Mouse (Mus musculus): ENCODE measurements around the gene Fermt2.

DNA sequence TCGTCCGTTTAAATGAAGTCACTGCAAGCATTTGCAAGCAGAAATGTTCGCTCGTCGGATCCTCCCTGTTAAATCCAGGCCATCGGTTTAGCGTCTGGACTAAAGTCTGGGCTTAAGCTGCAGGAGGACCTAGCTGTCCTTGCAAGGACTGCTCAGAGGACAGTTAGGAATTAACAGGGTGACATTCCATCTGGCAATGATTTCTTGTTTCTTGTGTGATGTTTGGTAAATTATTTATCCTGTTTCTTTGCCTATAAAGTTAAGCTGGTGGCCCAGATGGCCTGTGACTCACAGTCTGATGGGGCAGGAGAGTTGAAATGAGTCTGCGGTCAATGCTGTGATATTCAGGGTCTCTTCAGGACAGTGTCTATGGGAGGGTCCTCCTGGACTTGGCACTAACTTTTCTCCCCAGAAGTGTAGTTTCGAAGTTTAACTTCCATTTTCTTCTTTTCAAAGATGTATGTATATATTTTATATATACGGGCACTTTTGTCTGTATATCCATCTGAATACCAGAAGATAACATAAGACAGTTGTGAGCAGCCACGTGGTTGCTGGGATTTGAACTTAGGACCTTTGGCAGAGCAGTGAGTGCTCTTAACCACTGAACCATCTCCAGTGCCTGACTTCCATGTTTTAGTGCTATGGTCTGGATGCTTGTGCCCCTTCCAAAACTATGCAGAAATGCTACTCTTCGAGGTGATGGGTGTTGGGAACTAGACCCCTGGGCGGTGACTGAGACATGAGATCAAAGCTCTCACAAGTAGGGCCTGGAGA lies 99.7 kb downstream of the Fermt2 start:
- TF ChIP-seq EP300 (IDR thresholded peaks at IDR 0.05; ENCODE audit: insufficient read depth, low read depth, low read length) (no peak), CTCF (IDR thresholded peaks at IDR 0.05; ENCODE audit: low read depth, low read length) (no peak)

All from ES-Bruce4 (cell line).